Mouse (Mus musculus): ENCODE results near the gene Cyp2d9. TPM values are rescaled to one million over a fixed set of nuclear protein-coding genes. Genes with fewer than 3 reads are reported as not detected.
A peak's percentile ranks its signal among the peaks of the same experiment; 100 is the strongest.

Gene Cyp2d9
- total and polyA plus RNA-seq, 2 experiments from 2014 or later = not detected

DNA sequence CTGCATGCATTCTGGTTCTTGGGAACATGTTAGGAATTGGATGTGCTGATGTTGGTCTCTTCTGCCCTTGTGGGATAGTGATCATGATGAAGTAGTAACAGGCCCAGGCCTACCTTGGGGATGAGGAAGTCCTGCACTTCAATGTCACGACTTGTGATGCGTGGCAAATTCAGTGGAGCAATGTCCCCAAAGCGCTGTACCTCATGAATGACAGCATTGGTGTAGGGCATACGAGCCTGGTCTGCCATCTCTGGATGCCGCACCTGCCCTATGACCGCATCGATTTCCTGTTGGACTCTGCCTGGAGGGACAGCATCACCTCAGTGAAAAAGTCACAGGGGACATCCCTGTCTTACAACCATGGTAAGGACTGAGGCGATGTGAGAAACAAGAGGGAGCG is 29.6 kb upstream of the Cyp2d9 start:
- no peak for DNase-seq
- Histone ChIP-seq H3K27me3 (ENCODE audit: insufficient read depth, low read length) (no peaks in the 10 kb centered on the region), H3K4me2 (ENCODE audit: low read depth) (no peak overlapping the region), H3K36me3 (ENCODE audit: insufficient read depth) (no peaks in the 10 kb centered on the region), H3K9ac (no peak overlapping the region), H3K9me3 (ENCODE audit: low read length) (no peaks in the 10 kb centered on the region), H3K27ac (ENCODE audit: low read depth, low read length) (no peak overlapping the region), H3K4me1 (ENCODE audit: insufficient read depth) (no peaks in the 10 kb centered on the region), H3K4me3 (ENCODE audit: low read depth, low read length) (no peak overlapping the region)
- ATAC-seq = no peak
- TF ChIP-seq CTCF (IDR thresholded peaks at IDR 0.05; ENCODE audit: low read depth) = no peak
- WGBS = 94% methylated on average over 9 of the region's 9 CpGs

GRCm38 (mm10) chr15:82404163-82404562 is 29.1 kb upstream of the Cyp2d9 start:
- Histone ChIP-seq H3K9ac (no peak overlapping the region), H3K27me3 (ENCODE audit: insufficient read depth, low read length) (no peaks in the 10 kb centered on the region), H3K4me1 (ENCODE audit: insufficient read depth) (no peaks in the 10 kb centered on the region), H3K4me2 (ENCODE audit: low read depth) (no peak overlapping the region), H3K36me3 (ENCODE audit: insufficient read depth) (no peaks in the 10 kb centered on the region), H3K27ac (ENCODE audit: low read depth, low read length) (no peak overlapping the region), H3K9me3 (ENCODE audit: low read length) (no peaks in the 10 kb centered on the region), H3K4me3 (ENCODE audit: low read depth, low read length) (no peak overlapping the region)
- DNase-seq (no peak), ATAC-seq (no peak)
- no peak for TF ChIP-seq CTCF (IDR thresholded peaks at IDR 0.05; ENCODE audit: low read depth)
- WGBS = 95% methylated on average over 3 of the region's 3 CpGs

GRCm38 (mm10) chr15:82406981-82407380 is 26.3 kb upstream of the Cyp2d9 start, which contains the start of gene Cyp2d10:
TSS of gene Cyp2d10 (minus strand) at chr15:82407195.
- ATAC-seq = no peak
- Histone ChIP-seq H3K4me1 (ENCODE audit: insufficient read depth) (no peaks in the 10 kb centered on the region), H3K4me2 (ENCODE audit: low read depth) (no peak within 1 kb of the TSS), H3K9ac (no peak within 1 kb of the TSS), H3K27ac (ENCODE audit: low read depth, low read length) (no peak within 1 kb of the TSS), H3K9me3 (ENCODE audit: low read length) (no peaks in the 10 kb centered on the region), H3K27me3 (ENCODE audit: insufficient read depth, low read length) (no peaks in the 10 kb centered on the region), H3K4me3 (ENCODE audit: low read depth, low read length) (no peak within 1 kb of the TSS), H3K36me3 (ENCODE audit: insufficient read depth) (no peaks in the 10 kb centered on the region)
- WGBS = 96% methylated on average over 6 of the region's 6 CpGs
- no peak for DNase-seq
- no peak for TF ChIP-seq CTCF (IDR thresholded peaks at IDR 0.05; ENCODE audit: low read depth)

DNA sequence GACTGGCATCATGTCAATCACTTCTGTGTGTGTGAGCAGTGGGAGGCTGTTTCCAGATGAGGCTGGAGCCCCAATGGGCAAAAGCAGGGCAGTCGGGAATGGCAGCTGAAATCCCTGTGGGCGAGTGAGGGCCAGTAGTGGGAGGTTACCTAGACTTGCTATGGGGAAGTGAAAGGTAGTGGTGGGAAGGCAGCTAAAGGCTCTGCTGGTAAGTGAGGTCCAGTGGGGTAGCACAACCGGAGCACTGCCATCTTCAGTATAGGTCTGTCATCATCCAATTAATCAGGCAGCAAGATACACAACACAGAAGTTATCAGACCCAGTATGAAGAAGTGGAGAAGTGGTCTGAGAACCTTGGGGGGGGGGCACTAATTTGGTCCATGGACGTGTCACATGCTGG is 25.7 kb upstream of the Cyp2d9 start:
- ATAC-seq = no peak
- no peak for DNase-seq
- no peak overlapping the region for H3K4me2 ChIP-seq (ENCODE audit: low read depth)
- no peak overlapping the region for H3K27ac ChIP-seq (ENCODE audit: low read depth, low read length)
- no peak overlapping the region for H3K9ac ChIP-seq
- H3K27me3 ChIP-seq (ENCODE audit: insufficient read depth, low read length) = no peaks in the 10 kb centered on the region
- no peaks in the 10 kb centered on the region for H3K9me3 ChIP-seq (ENCODE audit: low read length)
- H3K4me3 ChIP-seq (ENCODE audit: low read depth, low read length) = no peak overlapping the region
- no peaks in the 10 kb centered on the region for H3K4me1 ChIP-seq (ENCODE audit: insufficient read depth)
- H3K36me3 ChIP-seq (ENCODE audit: insufficient read depth) = no peaks in the 10 kb centered on the region
- no peak for TF ChIP-seq CTCF (IDR thresholded peaks at IDR 0.05; ENCODE audit: low read depth)
- 82% methylated on average over 4 of the region's 4 CpGs for WGBS

GRCm38 (mm10) chr15:82416797-82417789 is 16.1 kb upstream of the Cyp2d9 start:
- no peaks in the 10 kb centered on the region for H3K36me3 ChIP-seq (ENCODE audit: insufficient read depth)
- peak; percentile 74 for TF ChIP-seq CTCF (IDR thresholded peaks at IDR 0.05; ENCODE audit: low read depth)
- no peaks in the 10 kb centered on the region for H3K9me3 ChIP-seq (ENCODE audit: low read length)
- 21% methylated on average over 16 of the region's 16 CpGs for WGBS
- peak; percentile 90 for ATAC-seq
- no peak overlapping the region for H3K4me3 ChIP-seq (ENCODE audit: low read depth, low read length)
- DNase-seq = peak; percentile 59
- H3K9ac ChIP-seq = no peak overlapping the region
- H3K27me3 ChIP-seq (ENCODE audit: insufficient read depth, low read length) = no peaks in the 10 kb centered on the region
- H3K4me1 ChIP-seq (ENCODE audit: insufficient read depth) = no peaks in the 10 kb centered on the region
- no peak overlapping the region for H3K27ac ChIP-seq (ENCODE audit: low read depth, low read length)
- 0 out of 2 replicates have a peak overlapping the region, but pooled peaks have one; percentile 17 for H3K4me2 ChIP-seq (ENCODE audit: low read depth)

DNA sequence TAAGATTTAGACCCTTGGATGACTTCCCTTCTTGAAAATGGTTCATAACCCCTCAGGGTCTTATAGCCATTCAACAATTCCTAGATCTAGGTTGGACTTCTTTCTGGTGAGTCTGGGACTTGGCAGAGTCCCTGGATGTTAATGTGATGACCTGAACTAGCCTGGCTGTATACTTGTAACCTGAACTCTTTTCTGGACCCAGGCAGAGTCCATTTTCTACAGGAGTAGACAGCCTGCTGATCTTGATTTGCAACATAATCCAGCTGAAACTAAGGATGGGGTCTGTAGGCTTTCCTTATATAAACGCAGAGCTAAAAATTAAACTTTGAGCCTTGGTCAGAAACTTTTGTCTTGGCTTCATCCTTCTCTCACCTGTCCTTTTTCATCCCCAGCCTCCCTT is 14.6 kb upstream of the Cyp2d9 start:
- 84% methylated on average over 1 of the region's 1 CpGs for WGBS
- Histone ChIP-seq H3K27me3 (ENCODE audit: insufficient read depth, low read length) (no peaks in the 10 kb centered on the region), H3K4me3 (ENCODE audit: low read depth, low read length) (no peak overlapping the region), H3K4me2 (ENCODE audit: low read depth) (no peak overlapping the region), H3K27ac (ENCODE audit: low read depth, low read length) (no peak overlapping the region), H3K36me3 (ENCODE audit: insufficient read depth) (no peaks in the 10 kb centered on the region), H3K4me1 (ENCODE audit: insufficient read depth) (no peaks in the 10 kb centered on the region), H3K9ac (no peak overlapping the region), H3K9me3 (ENCODE audit: low read length) (no peaks in the 10 kb centered on the region)
- no peak for TF ChIP-seq CTCF (IDR thresholded peaks at IDR 0.05; ENCODE audit: low read depth)
- ATAC-seq (no peak), DNase-seq (no peak)

DNA sequence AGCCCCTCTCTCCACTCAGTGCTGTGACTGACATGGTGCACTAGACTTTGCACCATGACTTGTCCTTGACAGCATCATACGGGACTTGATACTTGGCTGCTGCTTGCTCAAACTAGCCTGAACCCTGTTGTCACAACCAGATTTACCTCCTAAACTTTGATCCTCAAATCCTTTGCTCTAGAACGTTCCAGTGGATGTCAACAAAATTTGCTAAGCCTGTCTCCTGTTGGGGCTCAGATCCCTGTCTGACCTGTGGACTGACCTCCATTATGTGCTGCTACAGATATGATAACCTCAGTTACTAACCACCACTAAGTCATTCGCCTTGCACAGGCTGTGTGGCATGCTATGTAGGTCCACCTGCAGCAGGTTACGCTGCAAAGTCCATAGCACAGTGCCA is 10.3 kb upstream of the Cyp2d9 start:
- 83% methylated on average over 4 of the region's 4 CpGs for WGBS
- H3K9ac ChIP-seq = no peak overlapping the region
- TF ChIP-seq CTCF (IDR thresholded peaks at IDR 0.05; ENCODE audit: low read depth) = no peak
- no peaks in the 10 kb centered on the region for H3K27me3 ChIP-seq (ENCODE audit: insufficient read depth, low read length)
- no peak overlapping the region for H3K4me3 ChIP-seq (ENCODE audit: low read depth, low read length)
- H3K4me1 ChIP-seq (ENCODE audit: insufficient read depth) = no peaks in the 10 kb centered on the region
- no peaks in the 10 kb centered on the region for H3K36me3 ChIP-seq (ENCODE audit: insufficient read depth)
- DNase-seq = no peak
- no peaks in the 10 kb centered on the region for H3K9me3 ChIP-seq (ENCODE audit: low read length)
- H3K27ac ChIP-seq (ENCODE audit: low read depth, low read length) = no peak overlapping the region
- H3K4me2 ChIP-seq (ENCODE audit: low read depth) = no peak overlapping the region
- no peak for ATAC-seq

Measured in forebrain, postnatal 0 days (tissue).